Mouse (Mus musculus): Measurements from ENCODE around the gene Polr1b. TPM values are rescaled to one million over a fixed set of nuclear protein-coding genes. Genes with fewer than 3 reads are reported as not detected.

Polr1b gene
- polyA plus RNA-seq (2014; fragmentation: Illumina TruSeq; extraction: RNeasy Lipid Tissue Mini Kit (QIAGEN cat#74804); ENCODE audit: low read depth, low replicate concordance) = 11.9 TPM

GRCm38 (mm10) chr2:129100784-129101310 is at the start of gene Polr1b:
Polr1b (plus strand) TSS chr2:129100995.

GRCm38 (mm10) chr2:129065437-129066282 is 35.1 kb upstream of the Polr1b start, which contains the start of gene Ttl:
Ttl (plus strand) TSS chr2:129065942.

GRCm38 (mm10) chr2:129129412-129129929 is 28.7 kb downstream of the Polr1b start, which contains the start of gene Chchd5:
Chchd5 (plus strand) TSS chr2:129129700.

Other genes starting within 250 kb of the Polr1b start
- gene Fbln7, start 238.0 kb upstream of the Polr1b start, polyA plus RNA-seq (2014; fragmentation: Illumina TruSeq; extraction: RNeasy Lipid Tissue Mini Kit (QIAGEN cat#74804); ENCODE audit: low read depth, low replicate concordance) = 2.9 TPM
- 6.1 TPM for gene Zc3h8, start 156.9 kb upstream of the Polr1b start, polyA plus RNA-seq (2014; fragmentation: Illumina TruSeq; extraction: RNeasy Lipid Tissue Mini Kit (QIAGEN cat#74804); ENCODE audit: low read depth, low replicate concordance)
- 7.8 TPM for gene Zc3h6, start 133.6 kb upstream of the Polr1b start, polyA plus RNA-seq (2014; fragmentation: Illumina TruSeq; extraction: RNeasy Lipid Tissue Mini Kit (QIAGEN cat#74804); ENCODE audit: low read depth, low replicate concordance)
- gene Gm10762, start 133.3 kb upstream of the Polr1b start, polyA plus RNA-seq (2014; fragmentation: Illumina TruSeq; extraction: RNeasy Lipid Tissue Mini Kit (QIAGEN cat#74804); ENCODE audit: low read depth, low replicate concordance) = 4.9 TPM
- gene Vinac1, start 52.8 kb upstream of the Polr1b start, polyA plus RNA-seq (2014; fragmentation: Illumina TruSeq; extraction: RNeasy Lipid Tissue Mini Kit (QIAGEN cat#74804); ENCODE audit: low read depth, low replicate concordance) = 0.22 TPM
- 7.2 TPM for gene Ttl, start 35.1 kb upstream of the Polr1b start, polyA plus RNA-seq (2014; fragmentation: Illumina TruSeq; extraction: RNeasy Lipid Tissue Mini Kit (QIAGEN cat#74804); ENCODE audit: low read depth, low replicate concordance)
- 20.7 TPM for gene Chchd5, start 28.7 kb downstream of the Polr1b start, polyA plus RNA-seq (2014; fragmentation: Illumina TruSeq; extraction: RNeasy Lipid Tissue Mini Kit (QIAGEN cat#74804); ENCODE audit: low read depth, low replicate concordance)
- 22.2 TPM for gene Slc20a1, start 97.8 kb downstream of the Polr1b start, polyA plus RNA-seq (2014; fragmentation: Illumina TruSeq; extraction: RNeasy Lipid Tissue Mini Kit (QIAGEN cat#74804); ENCODE audit: low read depth, low replicate concordance)
- 2.0 TPM for gene Ckap2l, start 196.2 kb downstream of the Polr1b start, polyA plus RNA-seq (2014; fragmentation: Illumina TruSeq; extraction: RNeasy Lipid Tissue Mini Kit (QIAGEN cat#74804); ENCODE audit: low read depth, low replicate concordance)
- gene Il1a, start 209.0 kb downstream of the Polr1b start, polyA plus RNA-seq (2014; fragmentation: Illumina TruSeq; extraction: RNeasy Lipid Tissue Mini Kit (QIAGEN cat#74804); ENCODE audit: low read depth, low replicate concordance) = not detected